Mouse (Mus musculus) megakaryocyte, embryonic 14.5 days (primary cell): ENCODE measurements around the gene Rassf3.

ENCODE experiments used
- FLI1 ChIP-seq: IDR thresholded peaks from 2 replicates; pipeline ENCODE4 v1.6.1; 2012; ENCODE audit warnings: low read length, inconsistent platforms, mixed read lengths
- GATA1 ChIP-seq: IDR thresholded peaks from 3 replicates; pipeline ENCODE4 v1.6.1; 2012; ENCODE audit warnings: mixed read lengths, low read length, inconsistent platforms, borderline replicate concordance

GRCm38 (mm10) chr10:121501160-121501559 is 25.0 kb upstream of the Rassf3 start:
- TF ChIP-seq FLI1 (no peak), GATA1 (no peak)
